Mouse (Mus musculus) heart, adult 11 months (tissue): ENCODE results near the gene Ak6.

ENCODE experiments used
- DNase-seq: peaks from one replicate; pipeline ENCODE4 v3.0.0; 2022

The Ak6 gene

GRCm38 (mm10) chr13:100650550-100651438 lies at the start of gene Ak6, which contains the start of gene Rad17:
Ak6 (plus strand) TSS chr13:100650979.
Rad17 (minus strand) TSS chr13:100651051.
- peak; percentile 99 for DNase-seq

DNA sequence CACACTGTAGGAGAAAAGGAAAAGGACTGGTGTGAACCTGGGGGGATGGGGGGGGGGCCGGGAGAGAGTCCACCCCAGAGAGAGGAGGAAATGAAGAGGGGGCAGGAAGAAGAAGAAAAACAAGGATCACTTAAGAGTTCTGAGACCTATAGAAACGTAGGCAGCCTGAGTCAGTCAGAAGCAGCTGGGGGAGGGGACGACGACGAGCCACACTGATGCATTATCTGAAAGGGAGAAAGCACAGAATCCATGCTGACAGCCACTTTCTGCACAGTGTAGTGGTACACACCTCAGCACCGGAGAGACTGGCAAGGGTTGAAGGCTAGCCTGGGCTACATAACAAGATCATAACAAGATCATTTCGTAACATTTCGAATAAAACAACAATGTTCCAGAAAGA lies 49.7 kb upstream of the Ak6 start:
- DNase-seq: peak; percentile 78

DNA sequence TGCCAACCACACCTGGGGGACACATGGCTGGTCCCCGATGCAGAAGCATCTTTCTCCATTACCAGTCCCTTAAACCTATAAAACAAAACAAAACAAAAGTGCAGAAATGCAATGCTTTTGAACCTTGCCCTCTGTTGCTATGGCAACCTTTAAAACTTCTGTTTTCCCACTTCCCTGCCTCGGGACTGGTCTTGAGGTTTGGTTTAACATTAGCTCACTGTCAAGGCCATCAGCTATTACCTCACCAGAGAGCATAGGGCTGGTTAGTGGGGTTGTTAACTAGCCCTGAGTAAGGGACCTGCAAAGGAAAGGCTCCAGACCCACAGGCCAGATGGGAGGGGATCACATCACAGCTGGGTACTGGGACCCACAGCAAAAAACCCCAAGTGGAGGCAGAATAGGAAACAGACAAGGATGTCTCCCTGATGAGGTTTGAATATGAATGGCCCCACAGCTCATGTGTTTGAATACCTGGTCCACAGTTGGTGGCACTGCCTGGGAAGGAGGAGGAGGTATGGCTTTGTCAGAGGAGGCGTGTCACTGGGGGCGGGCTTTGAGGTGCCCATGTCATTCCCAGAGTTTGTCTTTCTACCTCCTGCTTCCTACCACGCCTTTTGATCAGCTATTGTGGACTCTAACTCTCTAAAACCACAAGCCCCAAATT lies 48.4 kb upstream of the Ak6 start:
- DNase-seq: peak; percentile 87

GRCm38 (mm10) chr13:100603031-100603737 lies 47.6 kb upstream of the Ak6 start:
- DNase-seq: peak; percentile 77

GRCm38 (mm10) chr13:100603738-100604095 lies 47.1 kb upstream of the Ak6 start:
- DNase-seq: peak; percentile 61

GRCm38 (mm10) chr13:100605845-100606244 lies 44.9 kb upstream of the Ak6 start:
- DNase-seq: no peak

DNA sequence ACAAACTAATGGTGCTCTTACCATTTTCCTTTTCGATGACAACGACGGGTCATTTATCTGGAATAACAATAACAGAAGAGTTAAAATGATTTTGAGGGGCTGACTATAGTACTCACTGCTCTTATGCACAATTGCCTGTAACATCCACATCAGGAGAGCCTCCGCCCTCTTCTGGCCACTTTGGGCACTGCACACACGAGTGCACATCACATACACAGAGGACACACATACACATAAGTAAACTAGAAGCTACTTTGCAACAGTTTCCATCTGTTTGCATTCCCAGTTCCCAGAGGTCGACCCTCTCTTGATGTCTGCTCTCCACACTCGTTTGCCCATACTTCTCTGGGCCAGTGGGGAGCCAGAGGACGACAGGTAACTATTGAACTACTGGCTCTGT lies 43.0 kb upstream of the Ak6 start:
- no peak for DNase-seq

GRCm38 (mm10) chr13:100611266-100611665 lies 39.5 kb upstream of the Ak6 start:
- peak; percentile 78 for DNase-seq

- no peak for DNase-seq
Measured at GRCm38 (mm10) chr13:100612251-100612650, 38.5 kb upstream of the Ak6 start.

DNA sequence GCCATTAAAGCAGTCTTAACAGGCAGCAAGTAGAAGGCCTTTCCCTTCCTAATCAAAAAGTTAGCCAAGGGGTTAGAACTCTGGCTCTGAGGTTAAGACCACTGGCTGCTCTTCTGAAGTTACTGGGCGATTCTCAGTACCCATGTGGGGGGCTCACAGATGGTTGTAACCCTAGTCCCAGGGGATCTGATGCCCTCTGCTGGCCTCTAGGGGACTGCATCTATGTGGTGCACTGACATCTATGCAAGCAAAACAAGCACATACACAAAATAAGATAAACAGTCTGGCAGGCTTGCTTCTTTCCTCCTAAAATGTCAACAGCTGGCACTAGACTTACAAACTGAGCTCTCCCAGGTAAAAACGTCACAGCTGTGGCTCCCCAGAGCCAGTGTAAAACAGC lies 37.9 kb upstream of the Ak6 start:
- DNase-seq: no peak

GRCm38 (mm10) chr13:100616181-100617087 lies 34.3 kb upstream of the Ak6 start, which contains the start of gene Marveld2:
Marveld2 (minus strand) TSS chr13:100616971.
- DNase-seq: peak; percentile 90

- no peak for DNase-seq
Measured at GRCm38 (mm10) chr13:100617583-100617982, 33.2 kb upstream of the Ak6 start.

DNA sequence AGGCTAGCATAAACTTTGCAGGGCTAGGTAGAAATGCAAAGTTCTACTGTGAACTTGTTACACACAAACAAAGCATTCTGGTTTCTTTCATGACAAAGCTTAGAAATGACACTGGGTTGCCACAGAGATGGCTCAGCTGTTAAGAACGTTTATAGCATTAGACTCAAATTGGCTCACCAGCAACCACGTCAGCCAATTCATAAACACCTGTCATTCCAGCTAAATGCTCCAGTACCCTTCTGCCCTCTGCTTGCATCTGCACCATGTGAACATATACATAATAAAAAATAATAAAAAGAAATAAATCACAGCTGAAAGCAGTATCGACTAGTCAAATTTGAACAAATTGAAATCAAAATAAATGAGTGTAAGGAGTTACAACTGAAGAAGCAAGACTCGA lies 28.5 kb upstream of the Ak6 start:
- DNase-seq: no peak

- DNase-seq: no peak
Measured at GRCm38 (mm10) chr13:100634106-100634691, 16.6 kb upstream of the Ak6 start.

DNA sequence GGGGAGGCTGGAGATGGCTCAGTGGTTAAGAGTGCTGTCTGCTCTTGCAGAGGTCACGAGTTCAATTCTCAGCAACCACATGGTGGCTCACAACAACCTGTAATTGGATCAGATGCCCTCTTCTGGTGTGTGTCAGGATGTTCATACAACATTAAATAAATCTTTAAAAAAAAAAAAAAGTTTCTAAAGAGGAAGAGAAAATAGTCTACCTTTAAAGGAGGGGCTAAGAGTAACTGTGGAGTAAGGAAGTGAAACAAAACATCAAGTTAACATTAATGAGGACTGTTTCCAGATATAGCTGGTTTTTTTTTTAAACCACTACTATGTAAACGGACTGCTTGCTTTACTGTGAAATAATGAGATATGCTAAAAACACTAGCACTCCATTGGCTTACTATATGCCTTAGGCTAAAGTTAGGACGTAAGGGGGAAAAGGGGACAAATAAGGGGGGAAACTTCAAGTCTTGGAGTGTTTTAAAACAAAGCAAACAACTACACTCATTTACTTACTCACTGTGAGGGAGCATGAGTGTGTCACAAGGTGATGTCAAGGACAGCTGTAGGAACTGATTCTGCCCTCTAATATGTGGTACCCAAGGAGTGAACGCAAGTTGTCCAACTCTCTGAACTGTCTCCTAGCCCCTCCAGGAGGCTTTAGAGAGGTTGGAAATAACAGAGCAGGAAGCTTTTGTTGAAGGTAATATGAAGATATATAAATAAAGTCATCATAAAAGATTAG lies 8.1 kb upstream of the Ak6 start:
- no peak for DNase-seq

- no peak for DNase-seq
Measured at GRCm38 (mm10) chr13:100648223-100648622, 2.6 kb upstream of the Ak6 start.

GRCm38 (mm10) chr13:100651439-100652186 lies 834 bp downstream of the Ak6 start, which contains the start of gene Taf9:
Taf9 (plus strand) TSS chr13:100651579.
- DNase-seq: no peak

GRCm38 (mm10) chr13:100658091-100658490 lies 7.3 kb downstream of the Ak6 start:
- DNase-seq: peak; percentile 45

- peak; percentile 64 for DNase-seq
Measured at GRCm38 (mm10) chr13:100659864-100660456, 9.2 kb downstream of the Ak6 start.
